Mouse (Mus musculus) heart, embryonic 12.5 days (tissue): ENCODE results near the gene Cfap44. TPM values are rescaled to one million over a fixed set of nuclear protein-coding genes. Genes with fewer than 3 reads are reported as not detected.

ENCODE experiments used
- ATAC-seq: fragments of 200-750 bp; cut with Nextera tagmentation; 2 replicates; pipeline ENCODE4 v1.8.0; 2017; ENCODE audit warnings: moderate TSS enrichment, moderate library complexity; ENCODE audit not compliant: insufficient number of reproducible peaks, low FRiP score
- H3K27ac ChIP-seq: fragments of 300-500 bp; sonication (generic); 2 replicates; pipeline ENCODE4 v1.5.1; 2016; ENCODE audit warnings: mild to moderate bottlenecking, moderate library complexity; ENCODE audit not compliant: poor library complexity, severe bottlenecking
- H3K27me3 ChIP-seq: fragments of 300-500 bp; sonication (generic); replicated peaks from 2 replicates; pipeline ENCODE4 v1.6.1; 2016; ENCODE audit warnings: mild to moderate bottlenecking, moderate library complexity
- H3K36me3 ChIP-seq: fragments of 300-500 bp; sonication (generic); 2 replicates; pipeline ENCODE4 v1.6.1; 2016; ENCODE audit warnings: mild to moderate bottlenecking, moderate library complexity
- H3K4me1 ChIP-seq: fragments of 300-500 bp; sonication (generic); replicated peaks from 2 replicates; pipeline ENCODE4 v1.6.1; 2016; ENCODE audit warnings: mild to moderate bottlenecking
- H3K4me2 ChIP-seq: fragments of 300-500 bp; sonication (generic); 2 replicates; pipeline ENCODE4 v1.6.1; 2016; ENCODE audit warnings: mild to moderate bottlenecking, moderate library complexity
- H3K4me3 ChIP-seq: fragments of 300-500 bp; sonication (generic); 2 replicates; pipeline ENCODE4 v1.5.1; 2016; ENCODE audit warnings: mild to moderate bottlenecking
- H3K9ac ChIP-seq: fragments of 300-500 bp; sonication (generic); 2 replicates; pipeline ENCODE4 v1.6.1; 2016; ENCODE audit warnings: mild to moderate bottlenecking, moderate library complexity
- H3K9me3 ChIP-seq: fragments of 300-500 bp; sonication (generic); replicated peaks from 2 replicates; pipeline ENCODE4 v1.6.1; 2016; ENCODE audit warnings: mild to moderate bottlenecking, moderate library complexity
- WGBS: fragments of 180-500 bp; shearing (Covaris S2); methylation state at CpG from one replicate; pipeline ENCODE4 v1.1.7; 2016; 5-methylcytosine and 5-hydroxymethylcytosine counted together
- polyA plus RNA-seq: library from polyadenylated mRNA; unstranded; fragments of >200 nt; fragmentation: Nextera tagmentation; extraction: Ambion mirVana; gene quantifications from 2 replicates; pipeline ENCODE4 v1.2.1, GENCODE M21; 2016

Gene Cfap44
- polyA plus RNA-seq, 1 experiment from 2014 or later, result 0.19 TPM

GRCm38 (mm10) chr16:44510521-44511213 lies 116.1 kb downstream of the Cfap44 start:
- Histone ChIP-seq H3K4me1 (0 out of 2 replicates have a peak, but pooled peaks cover 6% of the 10 kb centered on the region), H3K9ac (no peak overlapping the region), H3K36me3 (peaks cover 16% of the 10 kb centered on the region), H3K4me2 (no peak overlapping the region), H3K27me3 (no peaks in the 10 kb centered on the region), H3K4me3 (no peak overlapping the region), H3K9me3 (0 out of 2 replicates have a peak, but pooled peaks cover 4% of the 10 kb centered on the region), H3K27ac (no peak overlapping the region)
- ATAC-seq, result no peak
- WGBS, result 67% methylated on average over 13 of the region's 13 CpGs

GRCm38 (mm10) chr16:44516498-44516897 lies 121.9 kb downstream of the Cfap44 start:
- Histone ChIP-seq H3K9ac (no peak overlapping the region), H3K36me3 (peaks cover 29% of the 10 kb centered on the region), H3K9me3 (0 out of 2 replicates have a peak, but pooled peaks cover 4% of the 10 kb centered on the region), H3K4me2 (no peak overlapping the region), H3K4me1 (no peaks in the 10 kb centered on the region), H3K27ac (no peak overlapping the region), H3K4me3 (no peak overlapping the region), H3K27me3 (no peaks in the 10 kb centered on the region)
- ATAC-seq, result no peak
- WGBS, result 69% methylated on average over 6 of the region's 6 CpGs

DNA sequence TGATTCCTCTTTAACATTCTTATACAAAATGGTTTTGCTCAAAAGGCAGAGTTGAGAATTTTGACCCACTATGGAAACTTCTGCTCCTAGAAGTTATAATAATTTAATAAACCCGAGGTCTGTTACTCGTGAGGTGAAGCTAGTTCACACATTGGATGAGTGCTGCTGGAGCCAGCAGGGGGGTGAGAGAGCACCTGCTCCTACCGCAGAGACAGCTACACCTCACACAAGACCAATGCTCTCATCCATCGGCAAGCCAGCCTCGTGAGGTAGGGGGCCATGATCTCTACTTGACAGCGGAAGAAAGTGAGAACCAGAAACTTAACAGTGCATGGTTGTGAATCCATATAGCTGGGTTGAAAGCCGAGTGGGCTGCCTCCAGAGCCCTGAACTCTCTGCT lies 129.0 kb downstream of the Cfap44 start:
- Histone ChIP-seq H3K4me1 (peaks cover 16% of the 10 kb centered on the region), H3K9ac (no peak overlapping the region), H3K4me3 (no peak overlapping the region), H3K27ac (no peak overlapping the region), H3K4me2 (no peak overlapping the region), H3K27me3 (no peaks in the 10 kb centered on the region), H3K36me3 (peaks cover 11% of the 10 kb centered on the region), H3K9me3 (no peaks in the 10 kb centered on the region)
- no peak for ATAC-seq
- 66% methylated on average over 7 of the region's 7 CpGs for WGBS

DNA sequence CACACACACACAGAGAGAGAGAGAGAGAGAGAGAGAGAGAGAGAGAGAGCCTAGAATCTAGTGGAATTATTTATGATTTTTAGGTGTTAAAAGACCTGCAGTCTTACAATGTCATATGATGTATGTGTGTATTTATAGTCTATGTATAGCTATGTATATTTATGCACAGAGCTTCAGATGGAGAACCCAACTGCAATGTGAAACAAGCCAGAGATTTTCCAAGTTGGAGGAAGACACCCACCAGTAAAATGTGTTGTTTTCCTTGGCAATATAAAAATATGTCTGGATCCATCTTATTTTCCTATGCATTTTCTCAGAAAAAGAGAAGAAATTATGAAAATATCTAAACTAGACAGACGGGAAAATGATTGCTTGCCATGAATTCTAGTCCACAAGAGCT lies 131.4 kb downstream of the Cfap44 start:
- H3K27me3 ChIP-seq, result no peaks in the 10 kb centered on the region
- H3K9ac ChIP-seq, result no peak overlapping the region
- H3K9me3 ChIP-seq, result no peaks in the 10 kb centered on the region
- 74% methylated on average over 1 of the region's 1 CpGs for WGBS
- no peaks in the 10 kb centered on the region for H3K36me3 ChIP-seq
- no peak for ATAC-seq
- no peak overlapping the region for H3K27ac ChIP-seq
- H3K4me2 ChIP-seq, result no peak overlapping the region
- H3K4me3 ChIP-seq, result no peak overlapping the region
- peaks cover 31% of the 10 kb centered on the region for H3K4me1 ChIP-seq

DNA sequence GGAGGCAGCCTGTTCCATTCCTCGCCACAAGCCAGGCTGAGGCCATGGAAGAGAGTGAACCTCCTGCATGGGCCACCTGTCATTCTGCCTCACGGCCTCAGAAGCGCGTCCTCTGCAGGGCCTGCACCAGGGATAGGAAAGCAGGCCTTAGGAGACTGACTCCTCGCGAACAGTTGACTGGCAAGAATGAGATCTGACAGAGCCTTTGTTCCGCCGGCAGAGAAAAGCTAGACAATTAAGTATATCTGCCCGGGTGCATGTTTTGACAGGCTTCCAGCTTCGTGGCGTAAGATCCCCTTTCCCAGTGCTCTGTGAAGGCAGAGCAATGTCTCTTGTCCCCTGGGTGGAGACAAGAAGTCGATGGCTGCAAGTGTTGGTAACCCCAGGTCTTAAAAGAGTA lies 132.1 kb downstream of the Cfap44 start:
- no peaks in the 10 kb centered on the region for H3K9me3 ChIP-seq

GRCm38 (mm10) chr16:44527218-44527905 lies 132.8 kb downstream of the Cfap44 start:
- Histone ChIP-seq H3K36me3 (peaks cover 4% of the 10 kb centered on the region; the same call in 1 of the 2 replicates), H3K27ac (no peak overlapping the region), H3K9ac (no peak overlapping the region), H3K4me1 (peaks cover 37% of the 10 kb centered on the region), H3K4me3 (no peak overlapping the region), H3K27me3 (no peaks in the 10 kb centered on the region), H3K4me2 (no peak overlapping the region), H3K9me3 (0 out of 2 replicates have a peak, but pooled peaks cover 4% of the 10 kb centered on the region)
- no peak for ATAC-seq
- 48% methylated on average over 11 of the region's 11 CpGs for WGBS

More for the DNA sequence above, 132.1 kb downstream of the Cfap44 start:
- H3K4me2 ChIP-seq, result peak overlapping the region; percentile 33
- no peaks in the 10 kb centered on the region for H3K27me3 ChIP-seq
- no peak for ATAC-seq
- WGBS, result 18% methylated on average over 12 of the region's 12 CpGs
- no peak overlapping the region for H3K9ac ChIP-seq
- H3K4me3 ChIP-seq, result no peak overlapping the region
- peaks cover 37% of the 10 kb centered on the region for H3K4me1 ChIP-seq
- no peak overlapping the region for H3K27ac ChIP-seq
- no peaks in the 10 kb centered on the region for H3K36me3 ChIP-seq

DNA sequence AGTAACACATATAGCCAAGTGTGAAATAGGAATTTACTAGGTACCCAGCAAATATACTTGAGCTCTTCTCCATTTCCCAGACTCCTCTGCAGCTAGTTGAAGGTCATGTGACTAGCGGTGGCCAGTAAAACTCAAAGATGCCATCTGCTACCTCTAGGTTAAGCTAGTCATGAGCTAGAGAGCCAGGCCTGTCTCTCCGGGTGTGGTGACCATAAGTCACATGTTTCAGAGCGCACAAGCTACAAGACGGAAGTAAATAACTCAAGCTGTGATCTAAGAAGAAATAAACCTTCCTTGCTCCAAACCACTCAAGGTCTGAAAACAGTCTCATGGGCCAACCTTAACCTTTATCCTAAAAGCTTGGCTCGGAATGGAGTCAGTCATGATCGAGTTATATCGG lies 134.4 kb downstream of the Cfap44 start:
- WGBS, result 89% methylated on average over 7 of the region's 7 CpGs
- no peak overlapping the region for H3K27ac ChIP-seq
- peaks cover 5% of the 10 kb centered on the region; the same call in 1 of the 2 replicates for H3K36me3 ChIP-seq
- peaks cover 49% of the 10 kb centered on the region for H3K4me1 ChIP-seq
- no peaks in the 10 kb centered on the region for H3K27me3 ChIP-seq
- ATAC-seq, result no peak
- no peak overlapping the region for H3K4me3 ChIP-seq
- no peak overlapping the region for H3K9ac ChIP-seq
- H3K4me2 ChIP-seq, result no peak overlapping the region
- 0 out of 2 replicates have a peak, but pooled peaks cover 4% of the 10 kb centered on the region for H3K9me3 ChIP-seq

GRCm38 (mm10) chr16:44529691-44530090 lies 135.1 kb downstream of the Cfap44 start:
- H3K4me1 ChIP-seq, result peaks cover 55% of the 10 kb centered on the region
- WGBS, result 50% methylated on average over 8 of the region's 8 CpGs

GRCm38 (mm10) chr16:44530191-44530590 lies 135.6 kb downstream of the Cfap44 start:
- H3K36me3 ChIP-seq, result peaks cover 5% of the 10 kb centered on the region; the same call in 1 of the 2 replicates
- ATAC-seq, result no peak
- H3K9me3 ChIP-seq, result 0 out of 2 replicates have a peak, but pooled peaks cover 4% of the 10 kb centered on the region
- H3K4me1 ChIP-seq, result peaks cover 55% of the 10 kb centered on the region
- no peaks in the 10 kb centered on the region for H3K27me3 ChIP-seq
- H3K27ac ChIP-seq, result no peak overlapping the region
- no peak overlapping the region for H3K4me3 ChIP-seq
- H3K4me2 ChIP-seq, result peak overlapping the region; percentile 76
- 27% methylated on average over 9 of the region's 9 CpGs for WGBS
- H3K9ac ChIP-seq, result 0 out of 2 replicates have a peak overlapping the region, but pooled peaks have one; percentile 54

More at GRCm38 (mm10) chr16:44529691-44530090, 135.1 kb downstream of the Cfap44 start:
- Histone ChIP-seq H3K9ac (no peak overlapping the region), H3K9me3 (0 out of 2 replicates have a peak, but pooled peaks cover 4% of the 10 kb centered on the region), H3K36me3 (peaks cover 5% of the 10 kb centered on the region; the same call in 1 of the 2 replicates), H3K4me2 (no peak overlapping the region), H3K4me3 (no peak overlapping the region), H3K27ac (no peak overlapping the region), H3K27me3 (no peaks in the 10 kb centered on the region)
- no peak for ATAC-seq

- Histone ChIP-seq H3K9ac (peak overlapping the region; percentile 54), H3K27ac (no peak overlapping the region), H3K36me3 (peaks cover 5% of the 10 kb centered on the region; the same call in 1 of the 2 replicates), H3K9me3 (0 out of 2 replicates have a peak, but pooled peaks cover 4% of the 10 kb centered on the region), H3K4me2 (peak overlapping the region; percentile 76), H3K27me3 (no peaks in the 10 kb centered on the region), H3K4me1 (peaks cover 55% of the 10 kb centered on the region), H3K4me3 (peak overlapping the region; percentile 38)
- WGBS, result 3% methylated on average over 7 of the region's 7 CpGs
- peak; percentile 50; the same call in 1 of the 2 replicates for ATAC-seq
Observed at GRCm38 (mm10) chr16:44530829-44531228, 136.2 kb downstream of the Cfap44 start.

DNA sequence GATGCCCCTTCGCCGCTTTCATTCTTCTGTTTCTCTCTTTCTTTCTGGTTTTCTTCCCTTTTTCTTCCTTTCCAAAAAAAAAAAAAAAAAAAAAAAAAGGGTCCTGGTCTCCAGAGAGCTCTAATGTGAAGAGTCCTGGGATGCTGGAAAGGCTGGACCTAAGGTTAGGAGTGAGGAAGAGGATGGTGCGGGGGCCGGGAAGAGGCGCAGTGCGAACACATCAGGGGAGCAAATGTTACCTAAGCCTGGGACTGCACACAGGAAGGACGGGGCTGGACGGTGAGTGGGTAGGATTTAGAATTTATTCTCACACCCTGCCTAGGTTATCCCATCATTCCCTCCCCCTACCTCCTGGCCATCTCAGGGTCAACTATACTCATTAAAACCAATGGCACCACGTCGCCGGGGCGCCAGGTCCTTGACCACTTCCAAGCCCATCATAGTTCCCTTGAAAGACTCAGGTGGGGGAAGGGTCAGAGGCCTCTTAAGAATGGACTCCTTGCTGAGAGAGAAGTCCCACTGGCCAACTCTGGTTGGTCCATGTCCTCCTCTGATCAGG lies 136.7 kb downstream of the Cfap44 start:
- H3K27ac ChIP-seq, result no peak overlapping the region
- peaks cover 5% of the 10 kb centered on the region; the same call in 1 of the 2 replicates for H3K36me3 ChIP-seq
- 0 out of 2 replicates have a peak, but pooled peaks cover 4% of the 10 kb centered on the region for H3K9me3 ChIP-seq
- peak overlapping the region; percentile 54; the same call in 1 of the 2 replicates for H3K9ac ChIP-seq
- H3K4me3 ChIP-seq, result peak overlapping the region; percentile 38
- no peaks in the 10 kb centered on the region for H3K27me3 ChIP-seq
- 0 out of 2 replicates have a peak, but pooled peaks have one; percentile 26 for ATAC-seq
- peaks cover 54% of the 10 kb centered on the region for H3K4me1 ChIP-seq
- 44% methylated on average over 12 of the region's 12 CpGs for WGBS
- H3K4me2 ChIP-seq, result peak overlapping the region; percentile 76
